Mouse (Mus musculus): ENCODE measurements at regions not wholly inside any gene's neighbourhood (a gene's known extent, or its start where the extent isn't known, plus 50 kb on each side); places are given as distances from the start of the nearest gene placed in this dataset.

DNA sequence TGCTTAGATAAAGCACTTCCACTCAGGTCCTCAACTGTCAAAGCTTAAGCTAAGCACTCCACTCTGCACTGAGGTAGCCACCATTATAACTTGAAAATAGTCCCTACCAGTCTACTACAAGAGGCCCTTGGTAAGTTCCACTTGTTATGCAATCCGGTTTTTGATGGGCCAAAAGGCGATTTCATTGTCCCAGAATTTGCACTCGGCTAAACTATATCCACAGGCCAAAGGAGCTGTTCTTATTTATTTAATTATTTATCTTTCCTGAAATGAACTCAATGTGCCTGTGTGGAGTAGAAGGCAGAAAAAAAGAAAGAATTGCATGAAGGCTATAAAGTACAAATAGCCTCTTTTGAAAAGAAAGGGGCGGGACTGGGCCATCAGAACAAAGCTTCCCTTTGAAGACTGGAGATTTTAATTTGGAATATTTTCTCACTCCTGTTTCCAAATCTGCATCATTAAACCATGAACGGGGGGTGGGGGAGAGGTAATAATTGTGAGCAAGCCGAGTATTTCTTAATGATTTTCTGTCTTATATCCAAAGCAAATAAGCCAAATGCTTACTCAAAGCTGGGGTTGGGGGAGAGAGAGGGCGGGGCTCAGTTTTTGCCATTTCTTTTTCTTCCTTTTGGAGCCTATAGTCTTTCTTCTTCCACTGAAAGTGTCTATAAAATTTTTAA, 489.3 kb downstream of the Tox3 start:
- TF ChIP-seq CTCF (IDR thresholded peaks at IDR 0.05; ENCODE audit: extremely low read depth, insufficient read length, insufficient replicate concordance, low read depth, low read length) = no peak
- TF ChIP-seq POLR2A (IDR thresholded peaks at IDR 0.05; ENCODE audit: low read depth, low read length) = no peak

Measured in small intestine, adult 2 months (tissue).